Mouse (Mus musculus) ES-E14 (cell line): ENCODE data around the gene Fgr.

ENCODE experiments used
- CHD2 ChIP-seq: IDR thresholded peaks from 2 replicates; pipeline ENCODE4 v1.6.1; 2014; ENCODE audit warnings: mild to moderate bottlenecking, low read depth, low read length, inconsistent platforms
- HCFC1 ChIP-seq: IDR thresholded peaks from 2 replicates; pipeline ENCODE4 v1.6.1; 2012; ENCODE audit warnings: low read length, inconsistent platforms, borderline replicate concordance; ENCODE audit not compliant: insufficient read depth
- MAFK ChIP-seq: IDR thresholded peaks from 2 replicates; pipeline ENCODE4 v1.6.1; 2014; ENCODE audit warnings: mild to moderate bottlenecking, low read depth, low read length, inconsistent platforms; ENCODE audit not compliant: insufficient read depth
- ZNF384 ChIP-seq: IDR thresholded peaks from 2 replicates; pipeline ENCODE4 v1.6.1; 2012; ENCODE audit warnings: low read depth, low read length, inconsistent platforms

GRCm38 (mm10) chr4:132944776-132945175, 29.1 kb upstream of the Fgr start:
- TF ChIP-seq CHD2, result no peak
- TF ChIP-seq ZNF384, result no peak
- no peak for TF ChIP-seq HCFC1
- TF ChIP-seq MAFK, result no peak
